Mouse (Mus musculus): Measurements from ENCODE around the gene Itgb3bp.

The Itgb3bp gene

DNA sequence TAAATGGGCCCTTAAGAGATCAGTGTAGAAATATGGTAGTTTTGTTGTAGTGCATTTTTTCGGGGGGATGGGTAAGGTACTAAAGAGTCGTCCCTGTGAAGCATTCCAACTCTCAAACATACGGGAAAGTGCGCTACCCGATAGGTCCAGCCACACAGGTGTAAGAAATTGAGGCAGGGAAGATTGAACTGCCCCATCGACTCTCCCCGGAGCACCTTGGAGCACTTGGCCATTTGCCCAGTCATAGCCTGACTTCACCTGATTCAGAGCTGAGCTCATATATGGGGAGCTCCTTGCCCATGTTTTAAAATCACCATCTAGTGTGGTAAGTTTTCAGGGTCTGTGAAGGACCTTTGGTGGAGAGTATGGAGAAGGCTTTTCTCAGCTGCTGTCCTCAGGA, 5.2 kb upstream of the Itgb3bp start:
- DNase-seq (ENCODE audit: extremely low read depth, low read depth, low spot score), result no peak

DNA sequence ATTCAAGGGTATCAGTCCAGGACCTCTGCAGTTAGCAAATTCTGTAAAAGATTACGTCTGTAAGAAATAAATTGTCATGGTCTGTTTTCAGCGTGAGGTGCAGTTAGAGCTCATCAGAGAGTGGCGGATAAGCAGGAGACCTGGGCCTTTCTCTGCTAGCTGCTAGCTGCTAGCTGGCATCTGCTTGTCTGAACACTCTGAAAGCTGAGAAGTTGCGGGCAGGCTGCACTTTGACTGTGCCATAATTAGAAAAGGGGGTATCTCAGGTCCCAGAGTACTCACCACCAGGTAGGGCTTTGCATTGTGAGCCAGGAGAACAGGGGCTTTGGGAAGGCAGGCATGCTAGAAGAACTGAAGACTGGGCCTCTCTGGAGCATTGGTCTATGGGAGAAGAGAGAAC, 2.2 kb upstream of the Itgb3bp start:
- no peak for DNase-seq (ENCODE audit: extremely low read depth, low read depth, low spot score)

- DNase-seq (ENCODE audit: extremely low read depth, low read depth, low spot score), result no peak
These were observed 1.6 kb upstream of the Itgb3bp start for GRCm38 (mm10) chr4:99931240-99931580.

DNA sequence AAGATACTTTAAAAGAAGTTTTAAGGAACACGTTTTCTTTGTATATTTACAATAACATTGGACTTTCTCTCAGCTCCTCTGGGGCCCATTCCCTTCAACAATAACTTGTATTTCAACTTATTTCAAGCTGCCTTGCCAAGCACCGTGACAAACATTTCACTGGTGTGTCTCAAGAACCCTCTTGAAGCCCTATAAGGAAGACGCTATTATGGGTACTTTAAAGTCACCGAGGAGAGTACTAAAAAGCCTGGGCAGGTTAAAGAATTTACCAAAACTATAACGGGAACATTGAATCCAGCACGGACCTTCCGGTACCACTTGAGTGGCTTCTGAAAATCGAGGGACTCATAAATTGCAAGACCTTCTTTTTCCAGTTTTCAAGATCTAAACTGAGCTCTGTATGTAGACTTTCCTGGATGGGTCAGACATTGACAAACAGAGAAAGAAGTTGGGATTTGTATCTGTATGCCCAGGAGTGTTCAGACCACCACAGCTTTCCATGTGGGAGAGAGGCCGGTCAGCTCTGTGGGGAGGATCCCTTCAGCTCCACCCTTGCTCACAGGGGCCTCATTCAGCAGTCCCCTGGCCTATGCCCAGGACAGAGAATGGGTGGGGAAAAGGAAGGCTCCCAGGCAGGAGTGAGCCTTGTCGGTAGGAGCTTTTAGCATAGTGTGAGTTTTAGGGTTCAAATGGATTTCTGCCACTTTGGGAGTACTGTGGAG, 1.1 kb upstream of the Itgb3bp start:
- DNase-seq (ENCODE audit: extremely low read depth, low read depth, low spot score), result no peak

DNA sequence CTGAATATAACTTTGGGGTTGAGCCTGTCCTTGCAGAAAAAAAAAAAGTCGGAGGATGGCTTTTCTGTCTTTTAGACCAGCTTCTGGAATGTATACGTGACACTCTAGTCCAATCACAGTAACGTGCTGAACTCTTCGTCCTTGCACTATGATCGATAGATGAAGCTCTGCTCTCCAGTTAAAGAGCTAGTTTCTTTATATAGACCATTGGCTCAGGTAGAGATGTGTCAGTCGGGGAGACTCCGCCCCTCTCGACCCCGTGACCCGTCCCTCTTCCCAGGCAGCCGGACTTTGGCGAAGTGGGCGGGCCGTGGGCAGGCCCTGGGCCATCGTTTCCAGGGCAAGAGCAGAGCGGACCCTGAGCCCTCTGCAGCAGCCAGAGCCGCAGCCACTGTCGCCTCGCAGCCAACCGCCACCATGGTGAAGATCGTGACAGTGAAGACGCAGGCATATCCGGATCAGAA, 432 bp downstream of the Itgb3bp start, which contains the start of gene Pgm1:
TSS of gene Pgm1 (plus strand) at position 266 of the 464 bp plus-strand sequence.
- no peak for DNase-seq (ENCODE audit: extremely low read depth, low read depth, low spot score)

DNA sequence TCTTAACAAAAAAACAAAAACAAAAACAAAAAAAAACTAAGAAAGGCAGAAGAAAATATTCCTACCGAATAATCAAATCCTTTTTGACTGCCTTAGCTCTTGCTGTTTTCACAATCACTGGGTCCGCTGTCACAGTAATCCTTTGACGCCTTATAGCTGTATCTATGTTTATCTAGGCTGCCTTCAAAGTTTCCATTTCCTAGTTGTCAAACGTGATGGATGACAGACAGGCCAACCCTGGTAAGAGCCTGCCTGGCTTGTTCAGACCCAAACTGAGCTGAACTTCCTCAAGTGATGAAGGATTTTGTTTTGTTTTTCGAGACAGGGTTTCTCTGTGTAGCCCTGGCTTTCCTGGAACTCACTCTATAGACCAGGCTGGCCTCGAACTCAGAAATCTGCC, 1.1 kb downstream of the Itgb3bp start:
- DNase-seq (ENCODE audit: extremely low read depth, low read depth, low spot score), result no peak

DNA sequence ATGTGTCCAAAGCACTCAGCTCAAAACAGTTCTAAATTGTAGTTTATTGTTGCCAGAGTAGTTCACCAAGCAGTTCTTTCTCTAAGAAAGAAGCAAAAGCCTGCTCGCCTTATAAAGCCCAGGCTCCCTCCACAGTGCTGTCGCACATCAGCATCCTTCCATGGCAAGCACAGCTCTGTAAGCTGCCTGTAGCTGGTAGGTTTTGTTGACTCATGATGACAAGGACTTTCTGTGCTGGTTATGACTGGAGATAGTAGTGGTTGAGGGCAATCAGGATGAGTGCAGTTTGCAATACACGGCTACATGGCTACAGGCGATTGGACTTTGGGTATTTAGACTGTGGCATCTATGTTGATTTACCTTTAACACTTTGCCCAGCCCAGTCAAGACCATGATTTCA, 3.2 kb downstream of the Itgb3bp start:
- no peak for DNase-seq (ENCODE audit: extremely low read depth, low read depth, low spot score)

- DNase-seq (ENCODE audit: extremely low read depth, low read depth, low spot score), result no peak
These were observed 15.6 kb downstream of the Itgb3bp start for GRCm38 (mm10) chr4:99913894-99914451.

- no peak for DNase-seq (ENCODE audit: extremely low read depth, low read depth, low spot score)
These were observed 47.2 kb downstream of the Itgb3bp start for GRCm38 (mm10) chr4:99882405-99882804.

DNA sequence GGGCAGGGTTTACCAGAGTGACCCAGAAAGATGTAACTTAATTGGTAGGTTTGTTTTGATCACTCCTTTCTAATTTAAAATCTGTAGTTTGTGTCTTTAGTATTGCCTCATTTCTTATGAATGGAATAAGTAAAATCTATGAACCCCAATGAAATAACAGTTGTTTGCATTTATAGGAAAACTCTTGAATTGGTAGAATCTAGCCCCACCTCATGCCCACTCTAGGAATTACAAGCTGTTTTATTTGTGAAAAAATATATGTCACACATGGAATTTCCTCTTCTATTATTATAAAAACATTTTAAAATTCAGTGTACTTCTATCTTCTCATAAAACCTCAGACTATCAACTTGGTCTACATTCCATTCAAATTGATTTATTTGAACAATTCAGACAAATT, 47.7 kb downstream of the Itgb3bp start:
- DNase-seq (ENCODE audit: extremely low read depth, low read depth, low spot score), result no peak

GRCm38 (mm10) chr4:99829094-99830073, 100.2 kb downstream of the Itgb3bp start, which contains the start of gene Efcab7:
Efcab7 (plus strand) TSS chr4:99829198.
- DNase-seq (ENCODE audit: extremely low read depth, low read depth, low spot score), result peak; percentile 21

DNA sequence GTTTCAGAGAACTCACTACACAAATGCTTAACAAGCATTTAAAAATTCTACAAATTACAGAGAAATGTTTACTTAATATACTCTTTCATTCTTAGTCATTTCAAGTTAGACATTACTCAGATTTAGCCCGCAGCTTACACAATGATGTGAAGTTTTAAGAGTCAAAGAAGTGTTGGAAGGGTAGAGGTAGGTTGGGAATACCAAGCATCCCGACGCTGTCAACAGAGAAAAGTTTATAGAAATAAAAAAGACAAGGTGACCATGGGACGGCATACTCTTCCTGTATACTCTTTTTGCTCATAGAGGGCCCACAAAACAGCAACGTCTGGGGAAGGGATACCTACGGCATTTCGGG, 100.9 kb downstream of the Itgb3bp start:
- no peak for DNase-seq (ENCODE audit: extremely low read depth, low read depth, low spot score)

GRCm38 (mm10) chr4:99828337-99828736, 101.3 kb downstream of the Itgb3bp start:
- no peak for DNase-seq (ENCODE audit: extremely low read depth, low read depth, low spot score)

DNA sequence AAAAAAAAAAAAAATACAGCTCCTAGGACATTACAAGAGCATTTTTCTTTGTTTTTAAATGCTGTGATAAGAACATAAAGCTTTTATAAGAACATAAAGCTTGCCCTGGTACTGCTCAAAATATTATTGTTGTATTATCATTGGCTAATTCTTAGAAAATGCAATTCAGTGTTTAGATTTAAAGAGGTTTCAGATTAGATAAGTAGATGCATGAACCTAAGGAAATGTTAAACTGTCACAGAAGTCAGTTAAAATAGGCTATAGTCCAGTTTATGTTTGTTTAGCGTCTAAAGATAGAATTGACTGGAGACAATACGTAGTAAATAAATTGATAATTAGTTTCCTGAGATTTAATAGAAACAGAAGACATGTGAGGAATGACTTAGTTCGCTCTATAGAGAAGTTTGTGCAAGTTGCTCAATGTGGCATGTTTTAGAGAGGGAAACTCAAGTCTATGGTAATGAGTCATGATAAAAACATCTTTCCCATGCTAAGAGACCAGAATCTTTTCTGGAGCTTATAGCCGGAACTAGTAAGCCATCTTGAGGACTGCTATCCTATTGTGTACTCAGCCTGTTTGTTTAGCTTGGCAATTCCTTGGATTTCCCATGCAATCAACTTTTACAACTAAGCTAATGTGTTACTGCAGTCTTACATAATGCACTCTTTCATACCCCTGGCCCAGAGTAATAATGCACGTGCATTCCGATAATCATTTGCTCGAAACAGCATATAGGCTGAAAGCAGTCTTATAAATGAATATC, 112.7 kb downstream of the Itgb3bp start:
- DNase-seq (ENCODE audit: extremely low read depth, low read depth, low spot score), result peak; percentile 21

GRCm38 (mm10) chr4:99792365-99792764, 137.2 kb downstream of the Itgb3bp start:
- no peak for DNase-seq (ENCODE audit: extremely low read depth, low read depth, low spot score)

GRCm38 (mm10) chr4:99773041-99773440, 156.6 kb downstream of the Itgb3bp start:
- no peak for DNase-seq (ENCODE audit: extremely low read depth, low read depth, low spot score)

DNA sequence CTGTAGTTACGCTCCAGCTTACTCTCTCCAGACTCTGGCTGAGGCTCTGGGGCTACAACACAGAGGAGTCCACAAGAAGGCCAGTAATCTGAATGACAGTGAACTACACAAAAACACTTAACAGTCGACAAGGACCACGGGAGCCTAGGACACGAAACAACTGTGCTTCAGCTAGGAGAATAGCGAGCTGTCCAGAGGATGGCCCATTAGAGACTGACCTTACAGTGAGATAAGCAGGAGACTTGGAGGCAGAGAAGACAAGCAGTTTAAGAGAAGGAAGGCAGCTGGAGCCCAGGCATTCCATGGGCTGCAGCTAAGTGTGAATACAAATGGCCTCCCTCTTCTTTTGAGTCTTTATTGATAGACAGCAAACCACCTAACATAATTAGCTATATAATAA, 159.1 kb downstream of the Itgb3bp start:
- DNase-seq (ENCODE audit: extremely low read depth, low read depth, low spot score), result no peak

GRCm38 (mm10) chr4:99766753-99767152, 162.9 kb downstream of the Itgb3bp start:
- DNase-seq (ENCODE audit: extremely low read depth, low read depth, low spot score), result no peak

DNA sequence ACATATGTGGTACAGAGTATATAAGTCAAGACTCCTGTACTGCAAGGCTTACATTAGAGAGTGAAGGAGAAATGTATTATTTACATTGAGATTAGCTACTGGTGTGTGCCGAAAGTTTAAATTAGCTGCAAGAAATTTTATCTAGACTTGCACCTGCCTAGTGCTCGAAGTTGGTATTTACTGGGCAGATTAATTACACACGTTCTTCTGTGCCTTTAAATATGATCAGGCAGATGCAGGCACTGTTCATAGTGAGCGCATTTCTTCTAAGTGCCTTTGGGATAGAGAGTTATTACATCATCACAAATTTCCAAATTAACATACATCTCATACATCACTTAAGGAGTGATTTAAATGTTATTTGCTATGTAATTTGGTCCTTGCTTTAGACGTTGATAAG, 163.3 kb downstream of the Itgb3bp start:
- no peak for DNase-seq (ENCODE audit: extremely low read depth, low read depth, low spot score)

DNA sequence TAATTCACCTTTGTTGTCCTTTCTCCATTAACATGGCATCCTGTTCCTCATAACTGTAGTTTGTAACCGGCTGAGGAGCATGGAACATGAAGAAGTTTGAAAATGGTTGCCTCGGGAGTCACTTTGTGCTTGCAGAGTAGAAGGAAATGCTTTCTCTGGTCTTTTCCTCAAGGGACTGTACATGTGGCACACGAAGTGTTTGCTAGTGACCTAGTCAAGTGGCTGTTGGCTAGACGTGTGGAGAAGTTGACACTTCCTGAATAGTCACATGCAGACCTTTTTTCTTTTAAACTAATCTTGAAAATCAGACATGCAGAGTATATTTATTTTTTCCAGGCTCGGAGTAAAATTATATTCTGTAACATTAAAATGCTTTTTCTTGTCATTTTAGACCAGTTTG, 177.2 kb downstream of the Itgb3bp start:
- no peak for DNase-seq (ENCODE audit: extremely low read depth, low read depth, low spot score)

DNA sequence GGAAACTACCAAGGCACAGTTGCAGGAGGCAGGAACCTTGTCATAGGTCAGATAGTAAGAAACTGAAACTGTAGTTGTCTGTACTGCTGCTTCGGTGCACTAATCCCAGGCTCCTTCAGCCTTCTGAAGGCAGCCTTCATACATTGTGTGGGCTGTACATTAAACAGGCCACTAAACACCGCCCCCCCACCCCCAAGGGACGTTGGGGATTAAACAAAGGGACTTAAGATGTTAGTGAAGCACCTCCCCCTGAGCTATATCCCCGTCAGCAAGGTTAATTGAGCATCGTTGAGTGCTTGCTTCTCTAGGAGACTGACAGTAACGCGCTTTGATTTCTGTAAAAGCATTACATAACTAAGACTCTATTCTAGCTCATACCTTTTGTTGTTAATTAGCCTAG, 189.8 kb downstream of the Itgb3bp start:
- DNase-seq (ENCODE audit: extremely low read depth, low read depth, low spot score), result no peak

All from fat pad, adult 2 months (tissue).